Mouse (Mus musculus): Measurements from ENCODE around the gene Chst15. TPM values are rescaled to one million over a fixed set of nuclear protein-coding genes. Genes with fewer than 3 reads are reported as not detected.

Chst15 gene
- total RNA-seq, 2 experiments from 2014 or later: 7.8 to 9.5 TPM

- peak; percentile 23 for DNase-seq (ENCODE audit: low spot score)
- intact Hi-C loops (cut with DNase I): loop anchor here (5.0 kb wide), 1 partner anchor 84 kb away; no protein-coding TSS in a partner anchor
Measured at GRCm38 (mm10) chr7:132338350-132338749, 21.3 kb upstream of the Chst15 start.

- intact Hi-C loops (cut with DNase I): loop anchor here (5.0 kb wide), 1 partner anchor 85 kb away; no protein-coding TSS in a partner anchor
- no peak for DNase-seq (ENCODE audit: low spot score)
Measured at GRCm38 (mm10) chr7:132337268-132337917, 20.4 kb upstream of the Chst15 start.

GRCm38 (mm10) chr7:132336781-132337180 is 19.8 kb upstream of the Chst15 start:
- intact Hi-C loops (cut with DNase I): loop anchor here (5.0 kb wide), 1 partner anchor 86 kb away; no protein-coding TSS in a partner anchor
- no peak for DNase-seq (ENCODE audit: low spot score)

GRCm38 (mm10) chr7:132335367-132335766 is 18.3 kb upstream of the Chst15 start:
- intact Hi-C loops (cut with DNase I): loop anchor here (5.0 kb wide), 1 partner anchor 87 kb away; no protein-coding TSS in a partner anchor
- no peak for DNase-seq (ENCODE audit: low spot score)

GRCm38 (mm10) chr7:132333078-132333477 is 16.1 kb upstream of the Chst15 start:
- intact Hi-C loops (cut with DNase I): loop anchor here (5.0 kb wide), 1 partner anchor 139 kb away; no protein-coding TSS in a partner anchor
- DNase-seq (ENCODE audit: low spot score): no peak

GRCm38 (mm10) chr7:132332176-132332575 is 15.1 kb upstream of the Chst15 start:
- intact Hi-C loops (cut with DNase I): loop anchor here (5.0 kb wide), 1 partner anchor 140 kb away; no protein-coding TSS in a partner anchor
- DNase-seq (ENCODE audit: low spot score): no peak

- no peak for DNase-seq (ENCODE audit: low spot score)
- intact Hi-C loops (cut with DNase I): loop anchor here (5.0 kb wide), 1 partner anchor 142 kb away; no protein-coding TSS in a partner anchor
Measured at GRCm38 (mm10) chr7:132330179-132330578, 13.2 kb upstream of the Chst15 start.

GRCm38 (mm10) chr7:132328648-132329047 is 11.6 kb upstream of the Chst15 start:
- intact Hi-C loops (cut with DNase I): no loop called here
- no peak for DNase-seq (ENCODE audit: low spot score)

- DNase-seq (ENCODE audit: low spot score): peak; percentile 29
- intact Hi-C loops (cut with DNase I): no loop called here
Measured at GRCm38 (mm10) chr7:132325549-132326331, 8.7 kb upstream of the Chst15 start.

- intact Hi-C loops (cut with DNase I): no loop called here
- no peak for DNase-seq (ENCODE audit: low spot score)
Measured at GRCm38 (mm10) chr7:132323430-132323829, 6.4 kb upstream of the Chst15 start.

GRCm38 (mm10) chr7:132321392-132321958 is 4.4 kb upstream of the Chst15 start:
- DNase-seq (ENCODE audit: low spot score): no peak
- intact Hi-C loops (cut with DNase I): no loop called here

- peak; percentile 53 for DNase-seq (ENCODE audit: low spot score)
- intact Hi-C loops (cut with DNase I): loop anchor here (2.0 to 5.0 kb wide), 4 partner anchors 80 to 234 kb away; no protein-coding TSS in a partner anchor
Measured at GRCm38 (mm10) chr7:132316101-132317035, 660 bp downstream of the Chst15 start.

- DNase-seq (ENCODE audit: low spot score): peak; percentile 46
- intact Hi-C loops (cut with DNase I): loop anchor here (2.0 to 5.0 kb wide), 4 partner anchors 79 to 235 kb away; no protein-coding TSS in a partner anchor
Measured at GRCm38 (mm10) chr7:132315149-132316091, 1.6 kb downstream of the Chst15 start.

- intact Hi-C loops (cut with DNase I): no loop called here
- DNase-seq (ENCODE audit: low spot score): no peak
Measured at GRCm38 (mm10) chr7:132312396-132312795, 4.6 kb downstream of the Chst15 start.

- no peak for DNase-seq (ENCODE audit: low spot score)
- intact Hi-C loops (cut with DNase I): no loop called here
Measured at GRCm38 (mm10) chr7:132308537-132309191, 8.4 kb downstream of the Chst15 start.

GRCm38 (mm10) chr7:132307722-132308271 is 9.2 kb downstream of the Chst15 start:
- no peak for DNase-seq (ENCODE audit: low spot score)
- intact Hi-C loops (cut with DNase I): no loop called here

GRCm38 (mm10) chr7:132306671-132307412 is 10.2 kb downstream of the Chst15 start:
- intact Hi-C loops (cut with DNase I): no loop called here
- DNase-seq (ENCODE audit: low spot score): no peak

Measured in heart, postnatal 25 days (tissue).